Mouse (Mus musculus): ENCODE measurements around the gene Gjb2.

Gene Gjb2

GRCm38 (mm10) chr14:57066053-57066452 lies 38.4 kb downstream of the Gjb2 start:
- no peak for DNase-seq

- DNase-seq: peak; percentile 59 to 75
Observed at GRCm38 (mm10) chr14:57060052-57060451, 44.5 kb downstream of the Gjb2 start.

GRCm38 (mm10) chr14:57057563-57058321 lies 46.8 kb downstream of the Gjb2 start, which contains the start of gene Gja3:
Gja3 (minus strand) TSS chr14:57058100.
- peak in 1 of 2 experiments; percentile 19 for DNase-seq

DNA sequence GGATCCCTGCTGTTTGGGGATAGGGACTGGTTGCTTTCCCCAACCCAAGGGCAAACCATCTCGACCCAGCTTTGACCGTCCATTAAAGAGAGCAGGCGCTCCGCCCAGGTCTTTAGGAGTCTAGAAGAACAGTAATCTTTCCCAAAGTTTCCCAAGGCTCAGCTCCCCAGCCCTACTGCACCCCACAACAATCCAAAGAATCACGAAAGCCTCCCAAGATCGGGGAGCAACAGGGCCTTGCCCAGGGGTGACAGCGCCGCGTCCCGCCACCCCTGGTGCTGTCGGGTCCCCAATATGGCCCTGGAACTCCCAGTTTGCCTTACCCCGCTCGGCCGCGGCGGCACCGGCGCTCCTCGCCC lies 47.3 kb downstream of the Gjb2 start:
- DNase-seq: no peak

- no peak for DNase-seq
Observed at GRCm38 (mm10) chr14:57052713-57053112, 51.8 kb downstream of the Gjb2 start.

Data from kidney, postnatal 25 days (tissue).